Mouse (Mus musculus): ENCODE measurements around the gene Atp5g2.

DNA sequence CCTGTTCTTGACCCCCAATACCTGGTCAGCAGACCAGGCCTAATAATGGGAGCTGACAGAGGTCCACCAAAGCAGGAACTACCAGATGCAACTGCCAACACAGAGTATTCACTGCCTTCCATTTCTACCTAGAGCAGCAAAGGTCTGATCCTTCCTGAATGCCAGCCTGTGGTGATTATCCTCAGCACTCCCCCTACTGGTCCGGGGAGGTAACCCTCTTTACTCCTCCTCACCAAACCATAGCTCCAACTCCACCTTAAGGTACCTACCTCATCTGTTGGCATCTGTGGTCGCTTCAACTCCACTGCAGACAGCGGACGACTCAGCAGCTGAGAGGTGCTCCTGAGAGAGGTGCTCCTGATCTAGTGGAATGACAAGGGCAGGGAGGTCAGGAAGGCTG, 6.7 kb downstream of the Atp5g2 start:
- TF ChIP-seq POLR2A (IDR thresholded peaks at IDR 0.05; ENCODE audit: borderline replicate concordance, low read depth, low read length) (no peak), CTCF (IDR thresholded peaks at IDR 0.05; ENCODE audit: low read depth, low read length) (peak; percentile 60)
